Mouse (Mus musculus) limb, embryonic 12.5 days (tissue): ENCODE results near the gene Sema5a. TPM values are rescaled to one million over a fixed set of nuclear protein-coding genes. Genes with fewer than 3 reads are reported as not detected.

Experiments
- ATAC-seq: fragments of 200-750 bp; cut with Nextera tagmentation; 2 replicates; pipeline ENCODE4 v1.8.0; 2017; ENCODE audit warnings: low read depth, moderate TSS enrichment; ENCODE audit not compliant: insufficient number of reproducible peaks, insufficient read depth, low FRiP score, low TSS enrichment
- H3K27ac ChIP-seq: fragments of 300-500 bp; sonication (generic); 2 replicates; pipeline ENCODE4 v1.5.1; 2016; ENCODE audit warnings: mild to moderate bottlenecking, moderate library complexity
- H3K27me3 ChIP-seq: fragments of 300-500 bp; sonication (generic); 2 replicates; pipeline ENCODE4 v1.6.1; 2016; ENCODE audit warnings: mild to moderate bottlenecking, moderate library complexity
- H3K36me3 ChIP-seq: fragments of 300-500 bp; sonication (generic); 2 replicates; pipeline ENCODE4 v1.6.1; 2016; ENCODE audit warnings: mild to moderate bottlenecking, moderate library complexity
- H3K4me1 ChIP-seq: fragments of 300-500 bp; sonication (generic); replicated peaks from 2 replicates; pipeline ENCODE4 v1.6.1; 2016
- H3K4me2 ChIP-seq: fragments of 300-500 bp; sonication (generic); 2 replicates; pipeline ENCODE4 v1.6.1; 2016; ENCODE audit warnings: mild to moderate bottlenecking, moderate library complexity
- H3K4me3 ChIP-seq: fragments of 300-500 bp; sonication (generic); replicated peaks from 2 replicates; pipeline ENCODE4 v1.5.1; 2016; ENCODE audit warnings: mild to moderate bottlenecking
- H3K9ac ChIP-seq: fragments of 300-500 bp; sonication (generic); replicated peaks from 2 replicates; pipeline ENCODE4 v1.6.1; 2016; ENCODE audit warnings: mild to moderate bottlenecking, moderate library complexity
- H3K9me3 ChIP-seq: fragments of 300-500 bp; sonication (generic); 2 replicates; pipeline ENCODE4 v1.6.1; 2016; ENCODE audit warnings: mild to moderate bottlenecking, moderate library complexity
- WGBS: fragments of 180-500 bp; shearing (Covaris S2); methylation state at CpG from one replicate; pipeline ENCODE4 v1.1.7; 2016; 5-methylcytosine and 5-hydroxymethylcytosine counted together
- polyA plus RNA-seq: library from polyadenylated mRNA; unstranded; fragments of >200 nt; fragmentation: Nextera tagmentation; extraction: Ambion mirVana; gene quantifications from 2 replicates; pipeline ENCODE4 v1.2.1, GENCODE M21; 2016

Sema5a gene
- polyA plus RNA-seq, 1 experiment from 2014 or later = 21.6 TPM

DNA sequence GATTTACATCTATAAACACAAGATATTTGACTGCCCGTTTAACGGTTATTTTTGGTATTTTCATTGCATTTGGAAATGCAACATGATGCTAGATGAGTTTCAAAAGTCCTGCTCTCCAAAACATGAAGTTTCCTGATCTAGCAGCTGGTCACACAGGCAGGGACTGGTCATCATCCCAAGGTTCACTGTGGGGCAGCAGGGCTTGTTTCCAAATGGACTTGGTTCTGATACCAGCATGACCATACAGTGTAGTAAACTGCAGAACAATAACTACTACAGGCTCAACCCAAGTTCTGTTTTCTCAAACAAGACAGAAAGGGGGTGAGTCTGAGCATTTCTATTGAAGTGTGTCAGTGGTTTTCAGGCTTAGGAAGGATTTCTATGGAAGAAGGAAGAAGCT is 314.3 kb downstream of the Sema5a start:
- Histone ChIP-seq H3K4me3 (no peak overlapping the region), H3K27ac (no peak overlapping the region), H3K9me3 (no peaks in the 10 kb centered on the region), H3K27me3 (no peaks in the 10 kb centered on the region), H3K9ac (no peak overlapping the region), H3K36me3 (no peaks in the 10 kb centered on the region), H3K4me1 (peaks cover 3% of the 10 kb centered on the region; the same call in 1 of the 2 replicates), H3K4me2 (no peak overlapping the region)
- 94% methylated on average over 2 of the region's 2 CpGs for WGBS
- no peak for ATAC-seq

DNA sequence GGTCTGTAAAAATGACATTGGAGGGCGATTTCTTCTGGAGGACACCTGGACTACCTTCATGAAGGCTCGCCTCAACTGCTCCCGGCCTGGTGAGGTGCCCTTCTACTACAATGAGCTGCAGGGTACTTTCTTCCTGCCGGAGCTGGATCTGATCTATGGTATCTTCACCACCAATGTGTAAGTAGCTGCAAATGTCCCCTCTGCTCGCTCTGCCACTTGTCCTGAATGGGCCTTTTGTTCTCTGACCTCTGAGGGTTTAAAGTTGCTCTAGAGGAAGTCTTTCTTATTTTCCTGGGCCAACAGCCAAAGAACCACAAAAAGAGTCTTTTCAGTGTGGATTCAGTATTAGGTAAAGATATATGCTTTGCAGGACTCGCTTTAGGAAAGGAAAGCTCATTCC is 318.0 kb downstream of the Sema5a start:
- Histone ChIP-seq H3K27me3 (no peaks in the 10 kb centered on the region), H3K4me3 (no peak overlapping the region), H3K4me1 (peaks cover 3% of the 10 kb centered on the region; the same call in 1 of the 2 replicates), H3K36me3 (no peaks in the 10 kb centered on the region), H3K9ac (no peak overlapping the region), H3K27ac (peak overlapping the region; percentile 66; the same call in 1 of the 2 replicates), H3K4me2 (no peak overlapping the region), H3K9me3 (no peaks in the 10 kb centered on the region)
- 76% methylated on average over 6 of the region's 6 CpGs for WGBS
- no peak for ATAC-seq

DNA sequence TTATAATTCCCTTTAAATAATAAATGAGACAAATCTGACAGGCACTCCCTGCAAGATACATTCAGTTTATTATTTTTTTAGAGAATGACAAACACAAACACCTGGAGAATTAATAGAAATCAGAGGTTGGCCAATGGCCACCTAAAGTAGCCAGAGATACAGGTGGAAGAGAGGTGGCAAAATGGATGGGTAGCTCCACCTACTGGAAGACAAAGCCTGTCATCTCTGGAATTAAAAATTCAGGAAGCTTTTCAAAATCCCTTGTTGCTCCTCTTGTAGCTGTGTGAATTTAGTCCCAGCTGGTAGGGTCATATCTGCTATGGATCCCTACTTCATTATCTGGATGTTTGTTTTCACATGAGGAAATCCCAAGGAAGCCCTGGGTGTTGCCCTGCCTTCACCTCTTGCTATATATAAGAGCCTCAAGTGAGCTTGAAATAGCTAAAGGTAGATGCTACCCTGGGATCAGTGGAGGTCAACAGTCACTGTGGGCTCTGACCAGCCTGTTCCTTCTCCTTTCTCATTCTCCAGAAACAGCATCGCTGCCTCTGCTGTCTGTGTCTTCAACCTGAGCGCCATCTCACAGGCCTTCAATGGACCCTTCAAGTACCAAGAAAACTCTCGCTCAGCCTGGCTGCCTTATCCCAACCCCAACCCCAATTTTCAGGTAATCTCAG is 323.7 kb downstream of the Sema5a start:
- Histone ChIP-seq H3K4me1 (no peaks in the 10 kb centered on the region; the same call in 1 of the 2 replicates), H3K27ac (no peak overlapping the region), H3K36me3 (peaks cover 13% of the 10 kb centered on the region; the same call in 1 of the 2 replicates), H3K4me2 (no peak overlapping the region), H3K9ac (no peak overlapping the region), H3K27me3 (no peaks in the 10 kb centered on the region), H3K4me3 (no peak overlapping the region), H3K9me3 (no peaks in the 10 kb centered on the region)
- ATAC-seq = no peak
- WGBS = 94% methylated on average over 3 of the region's 3 CpGs

DNA sequence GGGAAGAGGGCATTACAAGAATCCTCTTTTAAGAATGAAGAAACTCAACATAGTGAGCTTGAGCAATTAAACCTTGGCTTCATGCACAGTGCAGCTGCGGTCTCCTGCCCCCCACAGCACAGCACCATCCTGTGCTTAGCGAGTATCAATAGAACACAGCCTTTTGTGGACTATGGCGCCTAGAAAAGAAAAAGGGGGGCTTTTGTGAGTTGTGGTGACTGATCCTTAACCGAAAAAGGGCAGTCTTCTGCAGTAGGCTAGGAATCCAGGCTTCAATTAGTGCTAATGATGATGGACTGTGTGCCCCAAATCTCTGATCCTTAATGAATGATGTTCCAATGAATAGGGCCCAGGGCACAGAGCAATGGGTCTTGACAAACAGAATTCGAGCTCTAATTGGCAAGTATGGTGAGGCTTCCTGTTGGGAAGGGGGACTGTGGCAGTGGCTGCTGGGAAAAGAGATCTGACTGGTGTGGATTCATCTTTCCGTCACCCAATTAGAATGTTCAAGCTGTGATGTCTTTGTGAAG is 324.3 kb downstream of the Sema5a start:
- 75% methylated on average over 6 of the region's 6 CpGs for WGBS
- H3K9ac ChIP-seq = no peak overlapping the region
- no peak for ATAC-seq
- H3K4me1 ChIP-seq = no peaks in the 10 kb centered on the region
- H3K27ac ChIP-seq = no peak overlapping the region
- H3K9me3 ChIP-seq = no peaks in the 10 kb centered on the region
- no peak overlapping the region for H3K4me3 ChIP-seq
- no peak overlapping the region for H3K4me2 ChIP-seq
- H3K36me3 ChIP-seq = peaks cover 13% of the 10 kb centered on the region; the same call in 1 of the 2 replicates
- no peaks in the 10 kb centered on the region for H3K27me3 ChIP-seq

DNA sequence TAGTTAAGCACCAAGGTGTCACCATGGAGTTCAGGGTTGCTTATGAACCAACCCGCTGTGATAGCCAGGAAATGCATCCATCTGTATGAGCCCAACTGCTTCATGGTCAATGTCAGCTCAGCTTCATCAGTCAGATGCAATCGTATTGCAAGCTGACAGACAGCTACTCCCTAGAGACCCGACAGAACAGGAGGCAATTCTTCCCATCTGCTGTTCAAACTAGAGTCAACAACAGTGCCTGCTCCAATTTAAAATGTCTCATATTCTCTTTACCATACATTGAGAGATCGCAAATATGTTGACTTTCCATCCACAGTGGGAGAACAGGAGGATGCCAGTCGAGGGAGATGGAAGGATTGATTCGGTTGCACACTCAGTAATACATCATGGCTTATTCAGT is 329.7 kb downstream of the Sema5a start:
- no peak overlapping the region for H3K4me2 ChIP-seq
- WGBS = 90% methylated on average over 6 of the region's 6 CpGs
- no peak overlapping the region for H3K4me3 ChIP-seq
- ATAC-seq = no peak
- H3K4me1 ChIP-seq = no peaks in the 10 kb centered on the region
- H3K27me3 ChIP-seq = no peaks in the 10 kb centered on the region
- no peaks in the 10 kb centered on the region for H3K9me3 ChIP-seq
- H3K36me3 ChIP-seq = peaks cover 6% of the 10 kb centered on the region; the same call in 1 of the 2 replicates
- H3K27ac ChIP-seq = no peak overlapping the region
- no peak overlapping the region for H3K9ac ChIP-seq

DNA sequence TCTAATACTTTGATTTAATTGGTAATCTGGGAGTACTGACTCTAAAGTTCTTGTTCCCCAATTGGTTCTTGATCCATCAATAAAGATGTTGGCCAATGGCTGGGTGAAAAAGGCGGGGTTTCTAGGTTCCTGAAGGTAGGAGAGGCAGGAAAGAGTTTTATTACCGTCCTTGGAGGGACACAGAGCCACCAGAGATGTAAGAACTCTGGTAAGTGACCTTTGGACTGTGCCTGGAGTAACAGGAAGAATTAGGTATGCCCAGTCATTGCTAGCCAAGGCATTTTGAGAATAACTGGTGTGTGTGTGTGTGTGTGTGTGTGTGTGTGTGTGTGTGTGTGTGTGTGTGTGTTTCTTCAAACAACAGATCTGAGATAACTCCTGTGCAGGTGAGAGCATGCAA is 330.6 kb downstream of the Sema5a start:
- H3K9ac ChIP-seq = no peak overlapping the region
- no peak overlapping the region for H3K27ac ChIP-seq
- no peaks in the 10 kb centered on the region for H3K27me3 ChIP-seq
- no peak overlapping the region for H3K4me3 ChIP-seq
- WGBS = 73% methylated on average over 2 of the region's 2 CpGs
- ATAC-seq = no peak
- no peak overlapping the region for H3K4me2 ChIP-seq
- H3K4me1 ChIP-seq = no peaks in the 10 kb centered on the region
- H3K9me3 ChIP-seq = no peaks in the 10 kb centered on the region
- no peaks in the 10 kb centered on the region for H3K36me3 ChIP-seq

DNA sequence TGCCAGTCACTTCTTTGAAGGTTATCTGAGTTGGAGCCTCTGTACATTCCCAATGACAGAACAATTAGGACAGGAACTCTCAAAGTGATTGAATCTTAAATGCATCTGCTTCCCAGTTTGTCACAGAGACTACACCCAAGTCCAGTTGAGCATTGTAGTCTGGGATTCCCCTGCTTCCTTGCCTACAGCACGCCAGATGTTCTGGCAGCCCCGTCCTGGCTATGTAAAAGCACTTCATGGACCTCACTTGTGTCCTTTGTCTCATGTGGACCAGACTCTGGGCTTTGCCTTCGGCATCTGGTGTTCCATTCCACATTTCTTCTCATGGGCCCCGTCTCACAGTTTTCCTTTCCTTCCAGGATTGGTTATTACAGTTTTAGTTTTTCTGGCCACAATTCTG is 334.7 kb downstream of the Sema5a start:
- no peaks in the 10 kb centered on the region for H3K9me3 ChIP-seq
- H3K27ac ChIP-seq = no peak overlapping the region
- WGBS = 82% methylated on average over 4 of the region's 4 CpGs
- H3K36me3 ChIP-seq = no peaks in the 10 kb centered on the region
- H3K4me2 ChIP-seq = no peak overlapping the region
- no peaks in the 10 kb centered on the region for H3K4me1 ChIP-seq
- no peak for ATAC-seq
- no peak overlapping the region for H3K9ac ChIP-seq
- no peak overlapping the region for H3K4me3 ChIP-seq
- H3K27me3 ChIP-seq = no peaks in the 10 kb centered on the region

DNA sequence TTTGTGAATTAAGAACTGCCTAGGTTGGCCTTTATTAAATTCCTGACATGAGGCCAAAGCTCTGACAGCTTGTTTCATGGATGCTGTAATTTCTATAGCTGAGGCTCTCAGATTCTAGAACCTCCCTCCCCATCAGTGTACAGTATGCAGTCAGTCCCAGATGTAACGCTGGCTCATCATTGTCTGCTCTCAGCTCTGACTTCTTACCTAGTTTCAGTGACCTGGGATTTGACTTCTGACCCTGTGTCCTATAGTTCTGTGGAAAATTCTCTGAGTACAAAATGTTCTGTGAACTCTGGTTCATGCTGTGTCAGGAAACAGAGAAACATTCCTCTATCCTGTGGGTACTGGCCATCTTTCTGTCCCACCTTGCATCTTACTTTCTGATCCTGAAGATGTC is 346.0 kb downstream of the Sema5a start:
- no peak for ATAC-seq
- Histone ChIP-seq H3K36me3 (no peaks in the 10 kb centered on the region), H3K4me2 (no peak overlapping the region), H3K4me3 (no peak overlapping the region), H3K9ac (no peak overlapping the region), H3K9me3 (no peaks in the 10 kb centered on the region), H3K27me3 (no peaks in the 10 kb centered on the region), H3K27ac (no peak overlapping the region), H3K4me1 (peaks cover 4% of the 10 kb centered on the region)
- WGBS = 88% methylated on average over 1 of the region's 1 CpGs

DNA sequence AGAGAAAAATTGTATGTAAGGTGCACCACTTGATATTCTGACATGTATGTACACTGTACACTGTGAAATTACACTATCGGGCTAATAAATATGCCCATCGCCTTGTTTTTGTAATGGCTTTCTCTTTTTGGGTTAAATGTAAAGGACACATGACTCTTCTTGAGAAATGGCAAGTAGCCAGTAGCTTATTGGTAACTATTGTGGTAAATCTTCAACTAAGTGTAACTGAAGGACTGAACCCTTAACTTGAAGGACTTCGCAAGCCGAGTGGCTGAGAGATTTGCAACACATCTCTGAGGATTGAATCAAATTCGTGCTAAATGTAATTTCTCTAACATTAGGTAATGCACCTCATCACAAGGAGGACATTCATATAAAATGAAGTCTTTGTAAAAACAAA is 349.1 kb downstream of the Sema5a start:
- no peaks in the 10 kb centered on the region for H3K27me3 ChIP-seq
- peaks cover 15% of the 10 kb centered on the region for H3K4me1 ChIP-seq
- H3K27ac ChIP-seq = no peak overlapping the region
- H3K4me3 ChIP-seq = no peak overlapping the region
- ATAC-seq = no peak
- no peak overlapping the region for H3K9ac ChIP-seq
- H3K36me3 ChIP-seq = no peaks in the 10 kb centered on the region
- 94% methylated on average over 5 of the region's 5 CpGs for WGBS
- no peak overlapping the region for H3K4me2 ChIP-seq
- H3K9me3 ChIP-seq = no peaks in the 10 kb centered on the region

DNA sequence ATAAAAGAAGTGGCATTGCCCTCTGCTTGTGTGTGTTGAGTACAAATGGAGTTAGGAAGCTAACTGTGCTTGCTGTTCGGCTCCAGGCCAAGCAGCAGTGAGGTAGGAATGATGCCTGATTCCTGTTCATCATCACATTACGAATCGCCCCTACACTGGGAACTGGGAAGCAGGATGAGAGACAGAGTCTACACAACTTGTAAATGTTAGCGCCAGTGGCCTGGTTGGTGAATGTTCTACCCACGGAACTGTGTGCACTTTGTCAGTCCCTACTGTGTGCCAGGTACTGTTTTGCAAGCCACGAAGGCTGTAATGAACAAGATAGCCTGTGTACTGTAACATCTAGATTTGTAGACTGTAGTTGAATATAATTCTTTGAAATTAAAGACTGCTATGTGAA is 352.0 kb downstream of the Sema5a start:
- no peak overlapping the region for H3K9ac ChIP-seq
- no peak overlapping the region for H3K27ac ChIP-seq
- no peaks in the 10 kb centered on the region for H3K27me3 ChIP-seq
- no peak for ATAC-seq
- H3K4me2 ChIP-seq = no peak overlapping the region
- WGBS = 66% methylated on average over 6 of the region's 6 CpGs
- H3K4me3 ChIP-seq = no peak overlapping the region
- H3K36me3 ChIP-seq = no peaks in the 10 kb centered on the region
- peaks cover 12% of the 10 kb centered on the region for H3K4me1 ChIP-seq
- H3K9me3 ChIP-seq = no peaks in the 10 kb centered on the region

DNA sequence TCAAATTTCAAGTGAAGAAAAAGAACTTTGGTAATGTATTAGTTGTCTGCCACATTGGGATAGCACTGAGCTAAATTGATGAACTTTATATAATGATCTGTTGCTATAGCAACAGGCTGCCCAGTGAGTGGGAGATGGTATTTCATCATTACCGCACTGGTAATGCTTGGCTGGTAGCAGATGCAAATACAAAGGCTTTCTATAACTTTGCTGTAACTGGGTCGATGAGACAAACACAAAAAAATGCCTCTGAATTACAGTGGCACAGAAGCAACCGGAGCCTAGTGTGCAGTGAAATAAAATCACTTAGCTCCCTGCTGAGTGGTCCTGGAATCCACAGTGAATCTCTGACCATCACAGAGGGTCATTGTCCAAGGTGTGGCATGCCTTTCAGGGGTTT is 352.6 kb downstream of the Sema5a start:
- H3K9ac ChIP-seq = no peak overlapping the region
- 75% methylated on average over 3 of the region's 3 CpGs for WGBS
- no peak for ATAC-seq
- no peaks in the 10 kb centered on the region for H3K27me3 ChIP-seq
- H3K4me2 ChIP-seq = no peak overlapping the region
- no peaks in the 10 kb centered on the region for H3K9me3 ChIP-seq
- H3K27ac ChIP-seq = no peak overlapping the region
- H3K4me3 ChIP-seq = no peak overlapping the region
- H3K36me3 ChIP-seq = no peaks in the 10 kb centered on the region
- H3K4me1 ChIP-seq = peaks cover 12% of the 10 kb centered on the region

DNA sequence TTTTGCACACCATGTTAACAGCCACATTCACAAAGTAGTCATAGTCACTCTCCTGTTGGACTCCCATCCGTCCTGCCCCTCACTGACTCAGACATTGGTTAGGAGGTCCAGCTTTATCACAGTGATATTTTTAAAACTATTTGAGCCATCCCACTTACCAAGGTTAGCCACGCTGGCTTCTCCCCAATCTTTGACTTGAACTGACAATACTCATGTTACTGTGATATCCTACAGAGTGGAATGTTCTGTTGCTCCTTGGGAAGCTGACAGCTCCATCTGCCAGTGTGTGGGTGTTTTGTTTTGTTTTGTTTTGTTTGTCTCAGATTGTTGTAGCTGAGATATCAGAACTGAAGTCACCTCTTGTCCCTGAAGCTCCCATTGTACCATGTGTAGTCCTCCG is 362.6 kb downstream of the Sema5a start:
- Histone ChIP-seq H3K4me1 (no peaks in the 10 kb centered on the region), H3K9me3 (no peaks in the 10 kb centered on the region), H3K27me3 (no peaks in the 10 kb centered on the region), H3K4me3 (no peak overlapping the region), H3K9ac (no peak overlapping the region), H3K4me2 (no peak overlapping the region), H3K36me3 (no peaks in the 10 kb centered on the region), H3K27ac (no peak overlapping the region)
- no peak for ATAC-seq
- 79% methylated on average over 3 of the region's 3 CpGs for WGBS
